Mouse (Mus musculus) adrenal gland, adult (tissue): Measurements from ENCODE around the gene 4930486L24Rik.
"Not testable (repeated sequence)": the region's sequence is repeated elsewhere in the genome, so short reads cannot be mapped to it uniquely, and the experiment has no call there.

Experiments used
- DNase-seq, 2 experiments: peaks; one replicate each; pipeline ENCODE4 v3.0.0; 2022 to 2023; ENCODE audit warnings: low spot score in 1 of 2; ENCODE audit not compliant: inconsistent age in 2 of 2

The 4930486L24Rik gene

DNA sequence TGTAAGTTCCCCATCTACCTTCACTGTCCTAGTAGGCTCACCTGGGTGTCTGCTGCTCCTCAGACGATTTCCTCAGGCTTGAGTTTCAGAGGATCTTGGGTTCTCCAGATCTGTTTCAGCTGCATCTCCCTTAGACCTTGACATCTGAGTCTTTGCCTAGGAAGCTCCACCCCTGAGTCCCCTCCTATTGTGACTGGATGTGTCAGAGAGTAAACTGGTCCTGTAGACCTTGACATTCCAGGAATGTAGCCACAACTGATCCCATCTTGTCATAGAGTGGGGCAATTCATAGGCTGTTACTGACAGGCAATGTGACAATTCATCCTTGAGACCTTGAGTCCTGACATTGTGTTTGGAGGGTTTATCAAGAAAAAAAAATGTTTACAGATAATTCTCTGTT lies at the start of gene 4930486L24Rik:
TSS of gene 4930486L24Rik (minus strand) at position 195 of the 400 bp plus-strand sequence.
- peak in 1 of 2 experiments; percentile 13 for DNase-seq

- DNase-seq: not testable (repeated sequence)
Observed at GRCm38 (mm10) chr13:60904780-60905179, 40.5 kb upstream of the 4930486L24Rik start, which contains the start of gene Tpbpb. Gene Tpbpb (minus strand): TSS chr13:60904880.

DNA sequence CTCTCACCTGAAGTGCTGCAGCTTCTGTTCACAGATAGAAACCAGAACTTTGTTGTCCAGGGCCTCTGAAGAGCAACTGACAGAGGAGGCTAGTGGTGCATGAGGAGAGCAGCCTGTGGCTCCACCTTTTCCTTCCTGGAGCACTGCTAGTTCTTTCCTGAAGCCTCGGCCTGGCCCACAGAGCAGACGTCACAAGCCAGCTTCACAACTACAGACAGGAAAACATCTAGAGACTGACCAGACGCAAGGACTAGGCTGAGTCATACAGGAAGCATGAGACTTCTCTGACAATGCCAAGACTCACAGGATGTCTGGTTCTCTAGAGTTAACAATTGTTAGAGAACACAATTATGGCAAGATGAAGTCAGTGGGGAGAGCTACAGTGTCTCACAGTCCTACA lies 33.1 kb upstream of the 4930486L24Rik start, which contains the start of gene Ctla2b:
TSS of gene Ctla2b (minus strand) at position 120 of the 400 bp plus-strand sequence.
- DNase-seq: peak; percentile 63 to 80

DNA sequence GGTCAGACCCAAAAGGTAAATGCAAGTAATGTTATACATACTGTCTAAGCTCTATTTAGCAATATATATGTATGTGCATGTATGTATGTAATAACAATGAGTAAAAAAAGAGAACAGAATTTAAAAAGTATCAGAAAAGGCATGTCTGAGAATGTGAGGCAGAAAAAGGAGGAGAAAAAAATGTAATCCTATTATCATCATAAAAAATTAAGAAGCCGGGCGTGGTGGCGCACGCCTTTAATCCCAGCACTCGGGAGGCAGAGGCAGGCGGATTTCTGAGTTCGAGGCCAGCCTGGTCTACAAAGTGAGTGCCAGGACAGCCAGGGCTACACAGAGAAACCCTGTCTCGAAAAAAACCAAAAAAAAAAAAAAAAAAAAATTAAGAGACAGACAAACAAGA lies 32.5 kb upstream of the 4930486L24Rik start, which contains the start of gene Gm49392:
TSS of gene Gm49392 (minus strand) at position 101 of the 400 bp plus-strand sequence.
- not testable (repeated sequence) for DNase-seq

DNA sequence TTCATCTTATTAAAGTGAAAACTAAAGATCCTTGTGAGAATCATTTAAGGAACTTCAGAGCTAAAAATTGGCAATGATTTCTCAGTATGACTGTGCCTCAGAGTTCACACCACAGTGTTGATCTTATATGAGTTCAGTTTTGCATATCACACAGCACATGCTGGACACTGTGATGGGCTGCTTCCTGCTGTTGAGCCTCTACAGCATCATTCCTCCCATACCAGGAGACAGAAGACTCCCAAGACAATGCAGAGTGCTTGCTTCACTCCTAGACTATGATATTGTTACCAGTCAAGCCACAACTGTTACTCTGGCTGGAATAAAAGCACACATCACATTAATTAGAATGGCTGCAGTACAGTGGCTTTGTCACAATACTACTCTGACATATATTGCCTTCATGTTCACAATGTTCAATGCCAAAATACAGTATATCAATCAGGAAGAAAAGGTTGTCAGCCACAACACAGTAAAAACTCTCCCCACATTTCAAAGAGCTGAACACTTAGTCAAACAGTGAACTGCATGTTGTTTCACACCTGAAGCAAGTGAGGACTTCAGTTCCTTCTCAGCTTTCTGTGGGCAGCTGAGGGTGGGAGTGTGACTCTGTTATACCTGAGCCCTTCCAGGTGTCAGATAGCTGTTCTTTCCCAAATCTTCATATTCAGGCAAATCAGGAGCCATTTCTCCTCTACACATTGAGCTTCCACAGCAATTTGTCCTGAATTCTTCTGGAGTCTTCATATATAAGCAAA lies 31.3 kb upstream of the 4930486L24Rik start:
- DNase-seq: no peak

DNA sequence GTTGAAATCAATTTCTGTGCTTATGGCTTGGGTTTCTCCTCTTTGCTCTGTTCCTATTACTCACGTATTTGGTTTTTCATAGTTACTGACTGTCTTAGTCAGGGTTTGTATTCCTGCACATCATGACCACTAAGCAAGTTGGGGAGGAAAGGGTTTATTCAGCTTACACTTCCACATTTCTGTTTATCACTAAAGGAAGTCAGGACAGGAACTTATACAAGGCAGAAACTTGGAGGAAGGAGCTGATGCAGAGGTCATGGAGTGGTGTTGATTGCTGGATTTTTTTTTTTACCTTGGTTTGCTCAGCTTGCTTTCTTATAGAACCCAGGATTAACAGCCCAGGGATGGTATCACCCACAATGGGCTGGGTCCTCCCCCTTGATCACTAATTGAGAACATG lies 28.0 kb upstream of the 4930486L24Rik start:
- no peak for DNase-seq

DNA sequence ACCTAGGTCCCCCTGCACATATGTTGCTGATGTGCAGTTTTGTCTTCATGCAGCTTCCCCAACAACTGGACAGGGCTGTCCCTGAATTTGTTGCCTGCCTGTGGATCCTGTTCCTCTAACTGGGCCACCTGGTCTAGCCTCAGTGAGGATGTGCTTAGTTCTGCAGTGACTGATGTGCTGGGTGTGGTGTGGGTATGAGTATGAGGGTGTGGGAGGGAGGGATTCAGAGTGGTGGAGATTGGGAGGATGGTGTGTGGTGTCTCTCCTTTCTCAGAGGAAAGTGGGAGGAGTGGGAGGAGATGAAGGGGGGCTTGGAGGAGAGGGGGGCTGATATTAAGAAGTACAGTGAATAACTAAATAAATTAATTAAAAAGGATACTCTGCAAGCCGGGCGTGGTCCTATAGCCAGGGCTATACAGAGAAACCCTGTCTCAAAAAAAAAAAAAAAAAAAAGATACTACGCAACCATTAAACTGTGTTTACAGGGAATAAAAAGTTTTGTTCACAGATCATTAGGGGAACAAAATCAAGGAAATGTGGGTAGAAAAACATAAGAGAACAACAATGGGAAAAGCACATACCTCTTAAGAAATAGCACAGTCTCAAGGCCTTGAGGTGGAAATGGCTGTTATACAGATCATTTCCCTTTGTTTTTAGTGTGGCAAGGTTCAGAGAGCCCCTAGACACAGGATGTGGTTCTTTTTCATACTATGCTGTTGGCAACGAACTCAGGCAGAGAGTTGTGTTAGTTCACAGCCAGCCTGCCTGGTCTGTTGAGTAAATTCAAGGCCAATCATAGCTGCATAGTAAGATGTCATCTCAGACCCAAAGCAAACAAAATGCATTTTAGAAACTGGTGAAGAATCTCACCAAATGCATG lies 15.8 kb downstream of the 4930486L24Rik start:
- DNase-seq: no peak

GRCm38 (mm10) chr13:60843153-60843552 lies 21.1 kb downstream of the 4930486L24Rik start:
- DNase-seq: no peak

DNA sequence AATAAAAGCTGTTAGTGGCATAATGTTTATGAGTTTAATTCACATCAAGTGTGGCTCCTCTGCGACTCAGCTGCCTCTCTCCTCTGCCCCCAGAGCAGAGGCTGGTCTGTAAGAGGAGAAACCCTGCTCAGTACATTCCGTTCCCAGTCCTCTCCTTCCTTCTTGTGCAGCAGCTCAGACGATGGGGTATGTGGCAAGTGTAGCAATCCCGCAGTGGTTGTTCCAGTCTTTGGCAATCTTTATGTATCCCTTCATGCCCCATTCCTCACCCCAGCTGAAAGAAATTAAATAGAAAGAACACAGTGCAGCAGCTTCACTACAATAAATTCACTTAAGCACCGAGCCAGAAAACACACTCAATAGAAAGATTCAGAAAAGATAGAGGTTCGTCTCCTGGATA lies 21.6 kb downstream of the 4930486L24Rik start:
- DNase-seq: no peak

GRCm38 (mm10) chr13:60839353-60839902 lies 24.8 kb downstream of the 4930486L24Rik start:
- no peak for DNase-seq

DNA sequence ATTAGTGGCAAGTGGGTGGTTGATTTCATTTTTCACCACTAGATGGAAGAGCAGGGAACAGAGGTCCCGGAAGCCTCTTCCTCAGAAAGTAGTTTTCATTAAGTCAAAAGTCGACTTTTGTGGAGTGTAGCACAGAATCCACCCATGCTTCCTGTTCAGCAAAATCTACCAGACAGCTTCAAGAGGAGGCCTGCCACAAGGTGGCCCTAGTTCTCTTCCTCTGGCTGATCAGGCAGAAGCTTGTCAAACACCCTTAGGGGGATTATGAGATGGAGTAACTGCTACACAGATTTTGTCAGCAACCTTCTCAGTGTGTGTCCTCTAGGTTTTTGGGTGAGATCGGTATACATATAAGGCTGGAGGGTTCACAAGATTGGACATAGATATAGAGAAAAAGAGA lies 38.2 kb downstream of the 4930486L24Rik start:
- DNase-seq: peak; percentile 10 to 54

DNA sequence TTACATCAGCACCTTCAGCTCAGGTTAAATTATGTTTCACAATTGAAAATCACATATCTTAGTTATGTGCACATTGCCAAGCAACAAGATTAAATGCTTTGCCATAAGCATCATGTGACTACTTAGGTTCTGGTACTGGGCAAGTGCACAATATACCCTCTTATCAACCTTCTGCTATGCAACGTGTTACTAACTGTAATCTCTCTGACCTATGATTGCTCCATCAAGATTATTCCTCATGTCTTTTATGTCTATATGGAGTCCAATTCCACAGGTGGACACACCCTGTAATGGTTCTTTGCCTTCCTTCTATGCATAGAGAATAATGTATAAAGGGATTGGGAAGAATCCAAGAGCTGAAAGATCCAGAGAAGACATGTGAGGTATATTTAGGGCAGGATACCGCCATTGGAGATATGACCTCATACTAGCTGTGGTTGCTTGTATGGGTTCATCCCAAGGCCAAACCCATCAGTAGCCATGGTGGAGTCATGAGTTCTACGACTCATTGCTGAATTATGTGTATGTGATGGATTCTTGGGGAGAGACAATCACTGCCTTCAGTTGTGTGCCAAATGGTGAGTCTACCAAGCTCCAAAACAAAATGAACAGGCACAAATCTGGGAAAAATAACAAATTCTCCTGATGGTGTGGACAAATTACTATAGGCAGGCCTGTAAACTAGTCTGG lies 43.6 kb downstream of the 4930486L24Rik start:
- no peak for DNase-seq

DNA sequence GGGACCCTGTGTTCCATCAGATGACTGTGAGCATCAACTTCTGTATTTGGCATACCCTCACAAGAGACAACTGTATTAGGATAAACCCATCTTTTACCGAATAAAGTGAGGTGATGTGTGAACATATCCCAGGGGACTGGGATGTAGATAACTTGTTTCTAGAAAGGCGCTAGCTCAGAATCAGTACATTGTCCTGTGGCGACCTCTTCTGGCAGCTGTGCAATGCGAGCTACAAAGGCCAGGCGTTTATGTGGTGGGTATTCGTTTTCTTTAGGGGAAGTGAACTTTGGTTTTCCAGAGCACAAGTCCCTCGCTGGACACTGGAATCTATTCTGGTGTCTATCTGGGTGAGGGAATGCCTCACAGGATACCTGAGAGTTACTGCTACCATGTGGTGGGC lies 44.8 kb downstream of the 4930486L24Rik start:
- DNase-seq: peak; percentile 13 to 66

GRCm38 (mm10) chr13:60813722-60814121 lies 50.6 kb downstream of the 4930486L24Rik start:
- no peak for DNase-seq

GRCm38 (mm10) chr13:60812768-60813167 lies 51.5 kb downstream of the 4930486L24Rik start:
- no peak for DNase-seq

- no peak for DNase-seq
Observed at GRCm38 (mm10) chr13:60809690-60810089, 54.6 kb downstream of the 4930486L24Rik start.

DNA sequence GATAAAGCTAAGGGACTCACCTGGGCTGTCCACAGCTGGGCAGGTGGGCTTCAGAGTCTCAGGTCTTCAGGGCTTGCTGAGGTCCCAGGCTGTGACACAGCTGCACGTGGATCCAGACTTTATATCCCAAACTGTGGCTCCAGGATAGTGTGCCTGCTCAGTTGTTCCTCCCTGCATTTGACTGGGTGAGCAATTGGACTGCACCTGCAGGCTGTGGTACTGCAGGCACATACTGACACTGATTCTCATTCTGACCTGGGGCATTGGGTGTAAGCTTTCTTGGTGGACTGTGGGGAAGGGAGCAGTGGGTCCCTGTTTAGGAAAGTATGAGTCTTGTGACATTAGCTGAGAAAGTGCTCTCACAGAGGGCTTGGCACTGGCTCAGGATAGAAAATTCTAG lies 61.5 kb downstream of the 4930486L24Rik start, which contains the start of gene Ctsll3:
TSS of gene Ctsll3 (minus strand) at position 101 of the 400 bp plus-strand sequence.
- DNase-seq: no peak
